Mouse (Mus musculus): ENCODE measurements around the gene Gls2. TPM values are rescaled to one million over a fixed set of nuclear protein-coding genes. Genes with fewer than 3 reads are reported as not detected.
"Not testable (repeated sequence)": the region's sequence is repeated elsewhere in the genome, so short reads cannot be mapped to it uniquely, and the experiment has no call there.

The Gls2 gene
- total and polyA plus RNA-seq, 2 experiments from 2014 or later = 0.33 TPM; not detected in 1

GRCm38 (mm10) chr10:128187181-128187605, 7.1 kb upstream of the Gls2 start:
- H3K27ac ChIP-seq (ENCODE audit: low read depth) = no peak overlapping the region
- H3K4me3 ChIP-seq (ENCODE audit: low read depth, low read length) = no peak overlapping the region
- H3K36me3 ChIP-seq (replicated peaks; ENCODE audit: control insufficient read depth, insufficient read depth, low read length) = no peaks in the 10 kb centered on the region
- no peak for TF ChIP-seq EP300 (IDR thresholded peaks at IDR 0.05; ENCODE audit: low read depth)
- TF ChIP-seq CTCF (IDR thresholded peaks at IDR 0.05; ENCODE audit: low read depth) = no peak
- H3K4me1 ChIP-seq (ENCODE audit: control insufficient read depth, insufficient read depth) = no peaks in the 10 kb centered on the region
- DNase-seq (ENCODE audit: low spot score) (no peak), ATAC-seq (ENCODE audit: insufficient read depth, low read depth) (no peak)
- H3K9ac ChIP-seq (replicated peaks; ENCODE audit: low read depth, low read length) = no peak overlapping the region
- H3K27me3 ChIP-seq (ENCODE audit: control insufficient read depth, insufficient read depth, low read length) = no peaks in the 10 kb centered on the region
- no peak overlapping the region for H3K4me2 ChIP-seq (ENCODE audit: low read depth, low read length)
- 48% methylated on average over 5 of the region's 5 CpGs for WGBS
- no peaks in the 10 kb centered on the region for H3K9me3 ChIP-seq (replicated peaks; ENCODE audit: control insufficient read depth, low read length)

GRCm38 (mm10) chr10:128188242-128188877, 5.9 kb upstream of the Gls2 start:
- no peak overlapping the region for H3K27ac ChIP-seq (ENCODE audit: low read depth)
- ATAC-seq (ENCODE audit: insufficient read depth, low read depth) (no peak), DNase-seq (ENCODE audit: low spot score) (peak; percentile 65)
- no peaks in the 10 kb centered on the region for H3K9me3 ChIP-seq (replicated peaks; ENCODE audit: control insufficient read depth, low read length)
- H3K4me1 ChIP-seq (ENCODE audit: control insufficient read depth, insufficient read depth) = no peaks in the 10 kb centered on the region
- TF ChIP-seq EP300 (IDR thresholded peaks at IDR 0.05; ENCODE audit: low read depth) (no peak), CTCF (IDR thresholded peaks at IDR 0.05; ENCODE audit: low read depth) (peak; percentile 79)
- 48% methylated on average over 2 of the region's 2 CpGs for WGBS
- no peaks in the 10 kb centered on the region for H3K36me3 ChIP-seq (replicated peaks; ENCODE audit: control insufficient read depth, insufficient read depth, low read length)
- H3K9ac ChIP-seq (replicated peaks; ENCODE audit: low read depth, low read length) = no peak overlapping the region
- H3K4me3 ChIP-seq (ENCODE audit: low read depth, low read length) = no peak overlapping the region
- H3K4me2 ChIP-seq (ENCODE audit: low read depth, low read length) = no peak overlapping the region
- H3K27me3 ChIP-seq (ENCODE audit: control insufficient read depth, insufficient read depth, low read length) = no peaks in the 10 kb centered on the region

- H3K9me3 ChIP-seq (replicated peaks; ENCODE audit: control insufficient read depth, low read length) = no peaks in the 10 kb centered on the region
- no peak overlapping the region for H3K27ac ChIP-seq (ENCODE audit: low read depth)
- H3K4me1 ChIP-seq (ENCODE audit: control insufficient read depth, insufficient read depth) = peaks cover 6% of the 10 kb centered on the region; the same call in 1 of the 2 replicates
- DNase-seq (ENCODE audit: low spot score) = no peak
- H3K36me3 ChIP-seq (replicated peaks; ENCODE audit: control insufficient read depth, insufficient read depth, low read length) = no peaks in the 10 kb centered on the region
- H3K4me3 ChIP-seq (ENCODE audit: low read depth, low read length) = no peak overlapping the region
- no peak overlapping the region for H3K4me2 ChIP-seq (ENCODE audit: low read depth, low read length)
- peaks cover 9% of the 10 kb centered on the region for H3K27me3 ChIP-seq (ENCODE audit: control insufficient read depth, insufficient read depth, low read length)
- no peak for ATAC-seq (ENCODE audit: insufficient read depth, low read depth)
- 44% methylated on average over 2 of the region's 2 CpGs for WGBS
- TF ChIP-seq CTCF (IDR thresholded peaks at IDR 0.05; ENCODE audit: low read depth) (no peak), EP300 (IDR thresholded peaks at IDR 0.05; ENCODE audit: low read depth) (no peak)
- no peak overlapping the region for H3K9ac ChIP-seq (replicated peaks; ENCODE audit: low read depth, low read length)
These were observed 2.8 kb upstream of the Gls2 start for GRCm38 (mm10) chr10:128191472-128191871.

- H3K4me2 ChIP-seq (ENCODE audit: low read depth, low read length); H3K27ac ChIP-seq (ENCODE audit: low read depth); H3K9ac ChIP-seq (replicated peaks; ENCODE audit: low read depth, low read length); H3K9me3 ChIP-seq (replicated peaks; ENCODE audit: control insufficient read depth, low read length); H3K4me1 ChIP-seq (ENCODE audit: control insufficient read depth, insufficient read depth); DNase-seq (ENCODE audit: low spot score); H3K4me3 ChIP-seq (ENCODE audit: low read depth, low read length); H3K36me3 ChIP-seq (replicated peaks; ENCODE audit: control insufficient read depth, insufficient read depth, low read length); H3K27me3 ChIP-seq (ENCODE audit: control insufficient read depth, insufficient read depth, low read length); ATAC-seq (ENCODE audit: insufficient read depth, low read depth): not testable (repeated sequence)
- WGBS = 92% methylated on average over 3 of the region's 3 CpGs
These were observed 2.1 kb upstream of the Gls2 start for GRCm38 (mm10) chr10:128192030-128192766.

DNA sequence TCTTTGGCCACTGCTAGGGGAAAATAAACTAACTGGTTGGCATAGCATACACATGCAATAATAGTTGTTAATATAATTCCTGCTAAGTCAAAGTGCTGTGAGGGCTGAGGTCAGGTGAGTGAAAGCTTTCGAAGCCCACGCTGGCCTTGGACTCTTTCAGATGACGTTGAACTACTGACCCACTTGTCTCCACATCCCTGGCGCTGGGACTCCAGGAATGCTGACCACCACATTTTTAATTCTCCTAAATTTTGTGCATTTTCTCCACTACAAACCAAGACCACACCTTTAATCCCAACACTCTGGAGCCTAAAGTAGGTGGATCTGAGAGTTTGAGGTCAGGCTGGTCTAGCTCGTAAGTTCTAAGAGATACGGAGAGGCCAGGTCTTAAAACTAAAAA, 1.1 kb upstream of the Gls2 start:
- TF ChIP-seq EP300 (IDR thresholded peaks at IDR 0.05; ENCODE audit: low read depth) (no peak), CTCF (IDR thresholded peaks at IDR 0.05; ENCODE audit: low read depth) (no peak)
- Histone ChIP-seq H3K4me3 (ENCODE audit: low read depth, low read length) (no peak overlapping the region), H3K4me2 (ENCODE audit: low read depth, low read length) (no peak overlapping the region), H3K27ac (ENCODE audit: low read depth) (no peak overlapping the region), H3K27me3 (ENCODE audit: control insufficient read depth, insufficient read depth, low read length) (peaks cover 9% of the 10 kb centered on the region), H3K4me1 (ENCODE audit: control insufficient read depth, insufficient read depth) (peaks cover 6% of the 10 kb centered on the region; the same call in 1 of the 2 replicates), H3K9ac (replicated peaks; ENCODE audit: low read depth, low read length) (no peak overlapping the region), H3K36me3 (replicated peaks; ENCODE audit: control insufficient read depth, insufficient read depth, low read length) (no peaks in the 10 kb centered on the region), H3K9me3 (replicated peaks; ENCODE audit: control insufficient read depth, low read length) (no peaks in the 10 kb centered on the region)
- ATAC-seq (ENCODE audit: insufficient read depth, low read depth) (no peak), DNase-seq (ENCODE audit: low spot score) (no peak)
- WGBS = 92% methylated on average over 6 of the region's 6 CpGs

All from heart, postnatal 0 days (tissue).